Mouse (Mus musculus) CH12F3 (cell line): ENCODE results near the gene Tubgcp5.

ENCODE experiments used
- in situ Hi-C: fragments of 300-500 bp; cut with MboI; formaldehyde crosslinking; loops from 2 replicates; pipeline ENCODE4 v1.14.3; 2020; ENCODE audit warnings: low sequenced_read_pairs

Tubgcp5 gene

DNA sequence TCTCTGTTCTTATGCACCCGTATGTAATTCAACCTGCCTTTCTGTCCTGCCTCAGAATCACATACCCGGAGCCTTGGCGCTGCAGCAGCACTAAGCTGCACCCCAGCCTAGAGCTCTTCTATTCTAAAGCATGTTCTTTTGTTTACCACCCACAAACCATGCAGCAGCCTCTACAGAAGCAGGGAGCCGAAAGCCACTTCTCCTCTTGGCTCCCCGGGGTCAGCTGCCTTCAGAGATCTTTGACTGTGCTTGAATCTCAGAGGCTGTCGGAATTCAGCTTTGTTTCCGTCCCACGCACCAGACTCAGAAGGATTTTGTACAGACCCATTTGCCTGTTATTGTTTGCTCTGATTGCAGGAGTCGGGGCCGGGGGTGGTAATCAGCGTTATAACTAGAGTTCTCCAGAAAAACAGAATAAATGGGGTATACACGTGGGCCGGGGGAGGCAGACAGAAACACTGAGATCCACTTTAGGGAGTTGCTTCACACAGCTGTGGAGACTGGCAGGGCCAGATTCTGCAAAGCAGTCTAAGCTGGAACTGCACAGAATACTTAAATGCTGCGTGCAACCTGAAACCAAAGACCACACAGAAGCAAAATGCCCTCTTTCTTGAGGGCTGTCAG is 56.1 kb downstream of the Tubgcp5 start:
- in situ Hi-C loops, result no loop called here

DNA sequence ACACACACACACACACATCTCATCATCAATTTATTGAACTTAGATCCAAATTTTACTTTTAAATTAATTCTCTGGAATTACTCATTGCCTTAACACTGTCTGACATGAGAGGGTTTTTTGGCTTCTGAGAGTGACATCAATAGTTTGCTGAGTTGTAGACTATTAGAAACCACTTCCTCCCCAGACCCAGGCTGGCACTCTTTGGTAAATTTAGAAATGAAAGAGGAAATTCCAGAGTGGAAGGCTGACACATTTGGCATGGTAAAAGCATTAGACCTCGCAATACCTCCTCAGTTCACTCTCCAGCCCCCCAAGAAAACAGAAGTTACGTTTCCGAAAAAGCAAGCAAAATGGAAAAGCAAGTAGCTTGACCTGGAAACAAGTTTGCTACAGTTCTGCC is 58.8 kb downstream of the Tubgcp5 start:
- in situ Hi-C loops, result no loop called here

DNA sequence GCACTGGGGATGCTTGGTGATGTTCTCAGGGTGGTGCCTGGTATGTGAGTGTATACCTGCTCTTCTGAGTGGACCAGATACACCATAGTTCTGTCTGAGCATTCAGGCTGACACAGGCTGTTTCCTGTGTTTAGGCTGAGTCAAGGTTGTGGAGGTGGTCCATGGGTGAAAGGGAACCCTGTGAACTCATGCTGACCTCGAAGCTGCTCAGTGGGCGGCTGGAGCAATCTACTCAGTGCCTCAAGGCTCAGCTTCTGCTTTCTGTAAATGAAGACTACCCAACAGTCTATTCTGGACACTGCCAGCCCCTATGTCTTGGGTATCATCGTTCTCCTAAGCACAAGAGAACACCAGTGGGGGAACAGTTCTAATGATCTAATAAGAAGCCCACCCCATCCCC is 61.6 kb downstream of the Tubgcp5 start:
- in situ Hi-C loops, result no loop called here

DNA sequence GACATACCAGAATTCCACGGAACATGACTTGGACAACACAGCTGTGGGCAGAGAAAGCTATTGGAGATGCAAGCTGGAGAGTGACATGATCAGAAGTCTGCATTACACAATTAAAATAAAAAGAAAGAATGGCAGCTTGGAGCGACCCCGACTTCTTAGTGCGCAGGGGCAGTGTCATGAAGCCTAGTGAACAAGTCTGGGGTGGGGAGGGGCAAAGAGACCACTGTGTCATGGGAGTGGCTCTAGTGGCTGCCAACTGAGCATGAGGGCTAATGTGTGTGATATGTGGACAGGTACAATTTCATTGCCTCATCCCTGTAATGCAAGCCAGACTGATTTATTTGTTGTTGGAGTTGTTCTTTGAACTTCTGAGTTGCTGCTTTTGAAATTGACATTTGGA is 62.8 kb downstream of the Tubgcp5 start:
- in situ Hi-C loops, result no loop called here

DNA sequence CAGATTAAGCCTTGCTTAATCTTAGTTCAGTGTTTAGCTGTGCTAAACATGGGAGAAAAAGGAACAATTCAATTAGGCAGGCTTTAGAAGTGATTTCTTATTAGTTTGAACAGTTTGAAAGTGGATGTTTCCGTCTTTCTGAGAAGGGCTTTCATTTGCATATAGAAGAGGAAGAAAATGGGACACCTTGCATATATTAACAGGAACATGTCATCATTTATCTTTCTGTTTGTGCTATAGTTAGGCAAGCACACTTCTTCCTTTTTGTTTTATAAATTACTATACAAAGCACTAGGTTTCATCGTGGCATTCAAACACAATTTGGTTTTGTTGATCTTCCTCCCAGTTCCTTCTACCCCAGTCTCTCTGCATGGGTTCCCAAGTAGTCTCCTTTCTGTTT is 63.8 kb downstream of the Tubgcp5 start:
- in situ Hi-C loops, result no loop called here

DNA sequence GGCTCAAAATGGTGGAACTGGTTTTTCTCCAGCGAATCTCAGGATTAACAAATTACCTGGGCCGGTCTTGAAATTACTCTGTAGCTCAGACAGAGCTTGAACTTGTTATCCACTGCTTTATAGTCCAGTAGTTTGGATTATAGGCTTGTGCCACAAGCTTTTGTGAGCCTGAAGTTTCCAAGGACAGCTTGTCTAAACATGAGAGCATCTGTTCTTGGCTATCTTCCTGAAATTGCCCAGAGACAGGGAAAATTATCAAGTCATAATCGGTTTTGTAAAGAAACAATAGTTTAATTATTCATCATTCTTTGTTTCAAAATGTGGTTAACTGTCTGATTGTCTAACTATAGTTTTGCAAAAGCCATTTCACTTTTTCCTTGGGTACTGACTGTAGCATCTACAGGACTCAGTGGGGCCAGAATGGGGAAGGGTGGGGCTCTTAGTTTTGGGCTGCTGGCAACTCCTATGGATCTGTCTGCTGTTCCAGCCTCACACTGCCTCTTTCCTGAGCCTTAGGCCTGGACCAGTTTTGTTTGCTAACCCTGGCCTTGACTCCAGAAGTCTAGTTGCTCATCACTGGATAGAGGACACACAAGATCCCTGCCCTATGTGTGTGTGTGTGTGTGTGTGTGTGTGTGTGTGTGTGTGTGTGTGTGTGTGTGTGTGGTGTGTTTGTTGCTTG is 65.0 kb downstream of the Tubgcp5 start:
- in situ Hi-C loops, result no loop called here

DNA sequence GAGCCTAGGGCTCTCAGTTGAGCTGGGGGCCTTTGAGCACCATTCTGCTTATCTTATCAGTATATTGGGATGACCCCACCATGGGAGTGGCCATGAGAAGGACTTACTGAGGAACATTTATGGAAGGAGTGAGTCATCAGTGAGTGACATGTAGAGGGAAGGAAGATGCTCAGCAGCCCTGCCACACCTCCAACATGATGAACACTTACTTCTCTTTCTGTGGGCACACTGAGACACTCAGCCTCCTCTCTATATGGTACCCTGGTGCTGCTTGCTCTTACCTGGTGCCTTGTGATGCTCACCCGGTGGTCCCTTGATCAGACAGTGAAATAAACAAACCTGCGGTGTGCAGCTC is 65.5 kb downstream of the Tubgcp5 start:
- in situ Hi-C loops, result no loop called here

DNA sequence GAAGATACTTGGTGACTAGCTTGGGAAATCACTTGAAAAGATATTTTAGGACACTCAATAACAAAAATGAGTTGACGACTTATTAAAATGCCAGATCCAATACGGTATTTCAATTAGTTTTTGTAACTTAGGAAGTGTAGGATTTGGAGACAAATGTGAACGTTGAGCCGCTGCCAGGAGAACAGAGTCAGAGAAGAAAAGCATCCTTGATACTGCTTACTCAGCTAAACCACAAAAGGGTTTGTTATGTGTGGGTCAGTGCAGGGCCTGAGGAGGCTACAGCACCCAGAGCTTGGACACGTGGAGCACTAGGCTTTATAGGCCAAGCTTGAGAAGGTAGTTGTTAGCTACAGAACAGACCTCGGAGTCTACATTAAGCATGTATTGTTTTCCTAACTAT is 66.0 kb downstream of the Tubgcp5 start:
- in situ Hi-C loops, result no loop called here

DNA sequence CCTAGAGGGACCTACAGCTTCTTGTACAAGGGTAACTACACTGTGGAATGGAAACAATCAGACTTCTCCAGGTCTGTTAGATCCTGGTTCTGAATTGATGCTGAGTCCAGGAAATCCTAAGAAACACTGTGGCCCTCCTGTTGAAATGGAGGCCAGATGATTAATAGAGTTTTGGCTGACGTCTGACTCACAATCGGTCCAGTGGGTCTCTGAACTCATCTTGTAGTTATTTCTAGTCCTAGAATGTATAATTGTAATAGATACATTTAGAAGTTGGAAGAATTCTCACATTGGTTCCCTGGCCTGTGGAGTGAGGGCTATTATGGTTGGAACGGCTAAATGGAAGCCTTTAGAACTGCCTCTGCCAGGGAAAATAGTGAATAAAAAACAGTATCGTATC is 67.2 kb downstream of the Tubgcp5 start:
- in situ Hi-C loops, result no loop called here

DNA sequence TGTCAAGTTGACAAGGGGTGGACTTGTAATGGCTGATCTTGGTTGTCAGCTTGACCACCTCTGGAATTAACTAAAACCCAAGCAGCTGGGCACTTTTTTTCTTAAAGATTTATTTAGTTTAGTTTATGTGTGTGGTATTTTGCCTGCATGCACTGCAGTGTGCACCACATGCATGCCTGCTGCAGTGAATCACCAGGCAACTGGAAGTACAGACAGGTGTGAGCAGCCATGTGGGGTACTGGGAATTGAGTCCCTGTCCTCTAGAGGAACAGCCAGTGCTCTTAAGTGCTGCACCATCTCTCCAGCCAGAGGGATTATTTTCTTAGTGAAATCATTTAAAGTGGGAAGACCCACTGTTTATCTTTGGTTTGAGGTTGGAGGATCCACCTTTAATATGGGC is 71.1 kb downstream of the Tubgcp5 start:
- in situ Hi-C loops, result no loop called here

DNA sequence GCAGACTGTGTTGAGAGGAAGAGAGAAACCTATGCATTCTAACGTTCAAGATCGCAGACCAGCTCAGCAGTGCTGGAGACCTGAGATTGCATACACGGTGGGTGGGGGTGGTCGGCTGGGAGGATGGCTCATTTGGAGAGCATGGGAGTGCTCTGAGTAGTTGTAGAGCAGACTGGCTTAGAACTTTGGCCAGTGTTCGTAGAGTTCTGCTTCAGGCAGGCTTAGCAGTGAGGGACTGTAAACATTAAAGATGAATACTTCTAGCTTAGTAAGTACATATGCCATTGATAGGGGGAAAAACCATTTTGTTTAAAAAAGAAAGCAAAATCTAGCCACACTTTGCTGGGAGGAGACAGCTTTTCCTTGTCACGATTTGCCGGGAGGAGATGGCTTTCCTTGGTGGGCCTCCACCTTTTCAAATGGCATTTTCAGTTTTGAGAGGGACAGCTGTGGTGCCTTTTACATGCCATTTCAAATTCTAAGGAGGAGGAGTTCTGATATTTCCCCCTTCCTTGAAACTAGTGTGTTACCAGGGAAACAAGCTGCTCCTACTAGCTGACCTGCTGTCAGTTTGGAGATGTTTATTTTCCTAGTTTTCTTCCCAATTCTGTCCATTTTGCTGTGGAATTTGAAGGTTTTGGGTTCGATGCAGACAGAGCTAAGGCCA is 71.9 kb downstream of the Tubgcp5 start:
- in situ Hi-C loops, result no loop called here

DNA sequence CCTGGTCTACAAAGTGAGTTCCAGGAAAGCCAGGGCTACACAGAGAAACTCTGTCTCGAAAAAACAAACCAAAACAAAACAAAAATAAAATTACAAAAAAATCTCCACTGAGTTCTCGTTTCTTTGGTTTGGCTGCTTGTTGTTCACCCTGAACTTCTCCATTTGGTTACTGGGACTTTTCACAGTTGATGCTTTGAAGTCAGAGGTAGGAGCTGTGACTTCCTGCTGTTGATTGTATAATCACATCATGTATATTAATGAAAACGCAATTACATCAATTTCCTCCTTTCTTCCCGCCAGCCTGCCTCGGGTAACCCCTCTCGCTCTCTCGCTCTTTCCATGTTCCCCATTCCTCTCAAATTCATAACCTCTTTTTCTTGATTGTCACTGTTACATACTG is 74.3 kb downstream of the Tubgcp5 start:
- in situ Hi-C loops, result no loop called here

DNA sequence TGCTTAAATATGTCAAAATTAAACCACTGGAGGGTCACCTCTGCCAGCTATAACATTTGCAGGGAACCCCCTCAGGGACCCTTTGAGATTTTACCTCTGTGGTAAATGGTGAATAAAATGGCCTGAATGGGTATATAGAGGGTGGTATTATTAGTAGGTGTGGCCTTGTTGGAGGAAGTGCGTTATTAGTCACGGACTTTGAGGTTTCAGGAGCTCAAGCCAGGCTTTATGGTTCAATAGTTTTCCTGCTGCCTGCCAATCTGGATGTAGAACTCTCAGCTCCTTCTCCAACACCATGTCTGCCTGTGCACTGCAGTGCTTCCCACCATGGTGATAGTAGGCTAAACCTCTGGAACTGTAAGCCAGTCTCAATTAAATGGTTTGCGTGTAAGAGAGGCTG is 75.3 kb downstream of the Tubgcp5 start:
- in situ Hi-C loops, result no loop called here

DNA sequence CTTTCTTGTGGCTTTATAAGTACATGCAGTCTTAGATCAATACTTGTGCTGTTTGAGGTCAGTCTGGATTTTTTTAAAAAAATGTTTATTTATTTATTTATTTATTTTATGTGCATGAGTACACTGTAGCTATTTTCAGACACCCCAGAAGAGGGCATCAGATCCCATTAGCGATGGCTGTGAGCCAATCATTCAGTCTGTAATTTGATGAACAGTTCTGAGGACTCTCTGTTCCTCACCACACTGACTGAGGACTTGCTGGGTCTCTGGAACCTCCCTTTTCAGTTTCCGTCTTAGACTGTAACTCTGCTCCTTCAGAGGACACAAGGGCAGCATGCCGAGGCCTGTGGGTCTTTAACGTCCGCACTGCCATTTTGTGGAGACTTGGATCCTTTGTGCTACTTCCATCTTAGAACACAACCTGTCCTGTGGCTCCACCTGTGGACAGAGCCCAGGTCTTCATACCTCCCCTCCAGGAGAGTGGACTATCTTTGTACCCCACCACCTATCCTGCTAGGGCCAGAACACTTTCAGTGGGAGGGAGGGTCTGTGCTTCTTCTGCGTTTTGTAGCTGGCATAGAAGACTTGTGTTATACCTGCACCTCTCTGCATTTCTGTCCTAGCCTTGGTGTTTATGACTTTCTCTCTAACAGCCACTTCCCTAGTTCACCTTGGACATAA is 76.5 kb downstream of the Tubgcp5 start:
- in situ Hi-C loops, result no loop called here

DNA sequence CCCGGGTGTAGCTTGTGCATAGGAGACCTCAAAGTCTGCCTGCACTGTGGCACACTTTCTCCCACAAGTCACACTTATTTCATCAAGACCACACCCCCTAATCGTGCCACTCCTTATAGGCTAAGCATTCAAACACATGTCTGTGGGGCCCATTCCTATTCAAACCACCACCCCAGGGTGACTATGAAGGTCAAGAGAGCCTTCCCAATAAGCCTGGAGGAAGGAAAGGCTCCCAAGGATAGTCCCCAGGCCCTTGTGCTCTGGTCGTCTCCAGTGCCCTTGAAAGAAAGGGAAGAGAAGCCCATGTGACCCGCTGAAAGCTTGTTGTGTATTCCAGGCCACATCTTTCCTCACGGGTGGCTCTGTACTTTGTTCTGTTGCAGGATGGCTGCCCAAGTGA is 77.5 kb downstream of the Tubgcp5 start:
- in situ Hi-C loops, result no loop called here

DNA sequence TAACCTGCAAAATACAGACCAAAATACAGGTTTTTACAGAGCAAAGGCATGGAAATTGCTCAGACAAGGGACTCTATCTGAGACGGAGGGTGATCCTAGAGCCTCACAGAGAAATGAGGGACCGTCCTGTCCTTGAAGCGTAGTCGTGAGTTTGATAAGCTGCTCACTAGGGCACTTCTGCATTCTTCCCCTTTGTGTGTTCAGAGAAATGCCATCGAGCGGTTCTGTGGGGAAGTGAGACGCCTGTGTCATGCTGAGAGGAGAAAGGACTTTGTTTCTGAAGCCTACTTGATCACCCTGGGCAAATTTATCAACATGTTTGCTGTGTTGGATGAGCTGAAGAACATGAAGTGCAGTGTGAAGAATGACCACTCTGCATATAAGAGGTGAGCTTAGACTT is 80.7 kb downstream of the Tubgcp5 start:
- in situ Hi-C loops, result no loop called here

DNA sequence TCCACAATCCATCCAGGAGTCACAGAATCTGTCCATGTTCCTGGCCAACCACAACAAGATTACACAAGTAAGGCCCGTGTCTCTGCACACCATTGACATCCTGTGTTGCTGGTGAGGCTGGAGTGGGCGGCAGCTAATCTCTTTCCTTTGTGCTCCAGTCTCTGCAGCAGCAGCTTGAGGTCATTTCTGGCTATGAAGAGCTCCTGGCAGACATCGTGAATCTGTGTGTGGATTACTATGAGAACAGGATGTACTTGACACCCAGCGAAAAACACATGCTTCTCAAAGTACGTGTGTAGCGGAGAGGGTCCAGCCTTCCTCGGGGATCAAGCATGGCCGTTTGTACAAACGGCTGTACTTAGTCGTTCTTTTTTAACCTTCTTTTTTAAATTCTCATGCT is 83.8 kb downstream of the Tubgcp5 start:
- in situ Hi-C loops, result no loop called here

DNA sequence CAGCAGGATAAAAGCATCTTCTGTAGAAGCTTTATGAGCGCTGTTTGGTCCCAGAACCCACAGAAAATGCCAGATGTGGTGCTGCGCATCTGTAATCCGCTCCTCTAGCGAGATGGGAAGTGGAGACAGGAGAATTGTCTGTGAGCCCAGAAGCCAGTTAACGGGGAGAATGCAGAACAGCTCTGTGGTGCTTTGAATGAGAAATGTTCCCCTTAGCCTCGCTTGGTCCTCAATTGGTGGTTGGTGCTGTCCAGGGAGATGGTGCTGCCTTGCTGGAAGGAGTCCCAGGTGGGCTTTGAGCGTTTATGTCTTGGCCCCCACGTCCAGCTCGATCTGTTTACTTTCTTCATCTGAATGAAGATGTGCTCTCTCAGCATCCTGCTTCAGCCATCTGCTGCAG is 86.9 kb downstream of the Tubgcp5 start:
- in situ Hi-C loops, result no loop called here
